Mouse (Mus musculus) kidney, adult 2 months (tissue): Measurements from ENCODE around the gene Rps27rt. TPM values are rescaled to one million over a fixed set of nuclear protein-coding genes. Genes with fewer than 3 reads are reported as not detected.

Experiments used
- DNase-seq: peaks from one replicate; pipeline ENCODE4 v3.0.0; 2021
- H3K27ac ChIP-seq: fragments of 200-500 bp; 2 replicates; pipeline ENCODE4 v1.5.1; 2012; ENCODE audit warnings: low read depth, low read length, control low read depth, inconsistent platforms; ENCODE audit not compliant: insufficient read depth
- H3K27me3 ChIP-seq: fragments of 200-500 bp; replicated peaks from 2 replicates; pipeline ENCODE4 v1.6.1; 2012; ENCODE audit warnings: mild to moderate bottlenecking, moderate library complexity, low read length, inconsistent platforms; ENCODE audit not compliant: control insufficient read depth, insufficient read depth
- H3K36me3 ChIP-seq: fragments of 200-500 bp; 2 replicates; pipeline ENCODE4 v1.6.1; 2012; ENCODE audit warnings: mild to moderate bottlenecking, moderate library complexity, low read length, inconsistent platforms; ENCODE audit not compliant: control insufficient read depth, insufficient read depth
- H3K4me1 ChIP-seq: fragments of 200-500 bp; 2 replicates; pipeline ENCODE4 v1.6.1; 2011; ENCODE audit warnings: low read length; ENCODE audit not compliant: control insufficient read depth, insufficient read depth
- H3K4me3 ChIP-seq: fragments of 200-500 bp; 2 replicates; pipeline ENCODE4 v1.5.1; 2011; ENCODE audit warnings: mild to moderate bottlenecking, low read depth, low read length, control low read depth; ENCODE audit not compliant: insufficient read depth
- CTCF ChIP-seq: fragments of 200-500 bp; conservative IDR thresholded peaks from 2 replicates; pipeline ENCODE4 v1.5.1; 2011; ENCODE audit warnings: low read depth, mild to moderate bottlenecking, control low read depth, low read length, moderate library complexity, mixed read lengths; ENCODE audit not compliant: insufficient read depth, insufficient read length
- POLR2A ChIP-seq: fragments of 200-500 bp; IDR thresholded peaks from one replicate; pipeline ENCODE4 v1.6.1; 2011; ENCODE audit warnings: low read depth, low read length, control low read depth
- WGBS: fragments of 180-500 bp; shearing (Covaris S2); methylation state at CpG from one replicate; pipeline ENCODE4 v1.1.7; 2018; 5-methylcytosine and 5-hydroxymethylcytosine counted together
- polyA plus RNA-seq: library from polyadenylated mRNA; depleted of rRNA; stranded (reverse); fragments of >200 nt; gene quantifications from 2 replicates; pipeline ENCODE4 v1.2.3, GENCODE M21; 2012; rRNA removed

Gene Rps27rt
- polyA plus RNA-seq, 1 experiment: 24.4 TPM

GRCm38 (mm10) chr9:114936687-114937086 lies 45.9 kb downstream of the Rps27rt start:
- Histone ChIP-seq H3K27me3 (no peaks in the 10 kb centered on the region), H3K36me3 (no peaks in the 10 kb centered on the region), H3K4me1 (peaks cover 6% of the 10 kb centered on the region; the same call in 1 of the 2 replicates), H3K4me3 (no peak overlapping the region), H3K27ac (no peak overlapping the region)
- DNase-seq: no peak
- TF ChIP-seq CTCF: no peak
- TF ChIP-seq POLR2A: no peak
- WGBS: 72% methylated on average over 2 of the region's 2 CpGs

DNA sequence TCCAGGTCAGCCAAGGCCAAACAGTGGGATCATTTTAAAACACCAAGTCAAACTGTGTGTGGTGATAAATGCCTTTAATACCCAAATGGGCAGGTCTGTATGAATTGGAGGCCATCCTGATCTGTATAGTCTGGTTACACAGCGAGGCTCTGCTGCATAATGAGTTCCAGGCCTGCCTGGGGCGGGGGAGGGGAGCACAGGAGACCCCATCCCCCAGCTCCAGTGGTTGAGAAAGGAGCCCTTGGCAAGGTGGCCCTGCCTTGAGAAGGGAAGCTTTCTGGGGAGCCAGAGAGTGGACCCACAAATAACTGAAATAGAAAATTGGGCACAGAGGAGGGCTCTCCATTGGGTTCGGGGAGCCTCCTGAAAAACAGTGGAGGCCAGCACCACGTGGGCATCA lies 47.2 kb downstream of the Rps27rt start:
- H3K4me3 ChIP-seq: no peak overlapping the region
- TF ChIP-seq POLR2A (no peak), CTCF (no peak)
- H3K27me3 ChIP-seq: no peaks in the 10 kb centered on the region
- no peak for DNase-seq
- no peaks in the 10 kb centered on the region for H3K36me3 ChIP-seq
- H3K4me1 ChIP-seq: peaks cover 11% of the 10 kb centered on the region; the same call in 1 of the 2 replicates
- H3K27ac ChIP-seq: no peak overlapping the region
- 90% methylated on average over 4 of the region's 4 CpGs for WGBS

DNA sequence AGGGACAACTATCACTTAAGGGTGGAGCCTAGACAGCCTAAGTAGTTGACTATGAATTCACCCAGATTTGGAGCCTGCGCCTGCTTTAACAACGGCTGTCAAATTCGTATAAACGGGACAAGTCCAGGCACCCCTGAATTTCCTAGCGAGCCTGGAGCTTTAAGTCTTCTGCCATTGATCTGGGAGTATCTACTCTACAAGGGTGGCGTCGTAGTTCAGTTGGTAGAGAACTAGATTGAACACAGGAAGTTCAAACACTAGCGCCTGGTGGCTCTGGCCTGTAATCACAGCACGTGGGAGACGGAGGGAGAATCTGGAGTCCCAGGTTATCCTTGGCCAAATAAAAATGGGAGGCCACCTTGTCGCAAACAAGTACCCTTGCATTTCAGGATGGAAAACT lies 48.3 kb downstream of the Rps27rt start:
- peak overlapping the region; percentile 24; the same call in 1 of the 2 replicates for H3K27ac ChIP-seq

GRCm38 (mm10) chr9:114933723-114934171 lies 48.8 kb downstream of the Rps27rt start, which contains the start of gene Gpd1l:
Gpd1l (minus strand) TSS chr9:114933987.
- H3K27me3 ChIP-seq: no peaks in the 10 kb centered on the region

More for the DNA sequence above, 48.3 kb downstream of the Rps27rt start:
- Histone ChIP-seq H3K27me3 (no peaks in the 10 kb centered on the region), H3K36me3 (no peaks in the 10 kb centered on the region), H3K4me3 (peak overlapping the region; percentile 37; the same call in 1 of the 2 replicates), H3K4me1 (peaks cover 11% of the 10 kb centered on the region; the same call in 1 of the 2 replicates)
- 61% methylated on average over 11 of the region's 11 CpGs for WGBS
- no peak for TF ChIP-seq CTCF
- TF ChIP-seq POLR2A: no peak
- no peak for DNase-seq

GRCm38 (mm10) chr9:114933037-114933722 lies 49.4 kb downstream of the Rps27rt start:
- Histone ChIP-seq H3K4me3 (peak overlapping the region; percentile 80), H3K27me3 (no peaks in the 10 kb centered on the region), H3K27ac (peak overlapping the region; percentile 74), H3K4me1 (peaks cover 11% of the 10 kb centered on the region; the same call in 1 of the 2 replicates), H3K36me3 (no peaks in the 10 kb centered on the region)
- TF ChIP-seq POLR2A: no peak
- no peak for TF ChIP-seq CTCF
- no peak for DNase-seq
- WGBS: 1% methylated on average over 50 of the region's 50 CpGs

More at GRCm38 (mm10) chr9:114933723-114934171, 48.8 kb downstream of the Rps27rt start, which contains the start of gene Gpd1l:
- peak within 1 kb of the TSS; percentile 80 for H3K4me3 ChIP-seq
- H3K27ac ChIP-seq: peak within 1 kb of the TSS; percentile 74
- under 1% methylated on average over 30 of the region's 30 CpGs for WGBS
- H3K4me1 ChIP-seq: peaks cover 11% of the 10 kb centered on the region; the same call in 1 of the 2 replicates
- no peaks in the 10 kb centered on the region for H3K36me3 ChIP-seq
- DNase-seq: peak; percentile 99
- peak; percentile 84 for TF ChIP-seq POLR2A
- TF ChIP-seq CTCF: no peak

DNA sequence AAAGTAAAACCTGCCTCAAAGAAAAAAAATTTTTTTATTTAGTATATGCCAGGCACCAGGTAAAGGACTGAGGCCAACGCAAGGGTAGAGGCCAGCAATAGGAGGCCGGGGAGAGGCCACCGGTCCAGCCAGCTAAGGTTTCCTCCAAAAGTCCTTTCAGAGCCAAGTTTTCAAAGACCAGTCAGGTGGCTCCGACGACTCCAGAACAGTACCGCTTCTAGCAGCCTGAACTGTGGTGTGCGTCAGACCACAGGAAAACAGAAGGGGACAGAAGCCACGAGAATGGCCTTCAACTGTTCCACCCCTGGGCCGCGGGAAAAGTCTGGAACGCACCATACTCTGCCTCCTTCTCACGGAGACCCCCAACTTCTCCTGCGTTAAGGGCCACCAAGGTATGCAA lies 49.9 kb downstream of the Rps27rt start:
- H3K4me3 ChIP-seq: peak overlapping the region; percentile 80
- no peaks in the 10 kb centered on the region for H3K36me3 ChIP-seq
- H3K27ac ChIP-seq: no peak overlapping the region
- DNase-seq: peak; percentile 71
- peaks cover 11% of the 10 kb centered on the region; the same call in 1 of the 2 replicates for H3K4me1 ChIP-seq
- WGBS: 9% methylated on average over 13 of the region's 13 CpGs
- TF ChIP-seq POLR2A (no peak), CTCF (no peak)
- H3K27me3 ChIP-seq: no peaks in the 10 kb centered on the region

Other genes with a start within 250 kb of the Rps27rt start
- gene Cmtm7, start 200.9 kb downstream of the Rps27rt start, polyA plus RNA-seq: 58.2 and 61.0 TPM in 2 replicates
- 30.5 and 38.1 TPM in 2 replicates for gene Cmtm8, start 138.6 kb downstream of the Rps27rt start, polyA plus RNA-seq
- 28.2 and 31.3 TPM in 2 replicates for gene Gpd1l, start 48.8 kb downstream of the Rps27rt start, polyA plus RNA-seq
- 7.0 and 7.3 TPM in 2 replicates for gene Osbpl10, start 4.2 kb downstream of the Rps27rt start, polyA plus RNA-seq